Mouse (Mus musculus) hindbrain, embryonic 11.5 days (tissue): Measurements from ENCODE around the gene Olfr498. TPM values are rescaled to one million over a fixed set of nuclear protein-coding genes. Genes with fewer than 3 reads are reported as not detected.

Source experiments
- ATAC-seq: fragments of 200-750 bp; cut with Nextera tagmentation; 2 replicates; pipeline ENCODE4 v1.8.0; 2017; ENCODE audit warnings: mild to moderate bottlenecking, moderate TSS enrichment, moderate library complexity; ENCODE audit not compliant: low FRiP score
- DNase-seq: peaks from one replicate; pipeline ENCODE4 v3.0.0-alpha.2; 2015; ENCODE audit warnings: low spot score
- H3K27ac ChIP-seq: fragments of 300-500 bp; sonication (generic); 2 replicates; pipeline ENCODE4 v1.5.1; 2014; ENCODE audit warnings: mild to moderate bottlenecking, low read depth, low read length
- H3K27me3 ChIP-seq: fragments of 300-500 bp; sonication (generic); 2 replicates; pipeline ENCODE4 v1.6.1; 2014; ENCODE audit warnings: mild to moderate bottlenecking, low read length, moderate library complexity, mixed read lengths; ENCODE audit not compliant: control insufficient read depth, insufficient read depth
- H3K36me3 ChIP-seq: fragments of 300-500 bp; sonication (generic); 2 replicates; pipeline ENCODE4 v1.6.1; 2014; ENCODE audit warnings: mild to moderate bottlenecking, low read length, moderate library complexity, mixed read lengths; ENCODE audit not compliant: control insufficient read depth, insufficient read depth
- H3K4me1 ChIP-seq: fragments of 300-500 bp; sonication (generic); replicated peaks from 2 replicates; pipeline ENCODE4 v1.6.1; 2014; ENCODE audit warnings: low read length, mixed read lengths; ENCODE audit not compliant: control insufficient read depth, insufficient read depth
- H3K4me2 ChIP-seq: fragments of 300-500 bp; sonication (generic); replicated peaks from 2 replicates; pipeline ENCODE4 v1.6.1; 2014; ENCODE audit warnings: mild to moderate bottlenecking, low read depth, low read length
- H3K4me3 ChIP-seq: fragments of 300-500 bp; sonication (generic); 2 replicates; pipeline ENCODE4 v1.5.1; 2014; ENCODE audit warnings: low read depth, low read length
- H3K9ac ChIP-seq: fragments of 300-500 bp; sonication (generic); 2 replicates; pipeline ENCODE4 v1.6.1; 2014; ENCODE audit warnings: low read depth, low read length
- H3K9me3 ChIP-seq: fragments of 300-500 bp; sonication (generic); 2 replicates; pipeline ENCODE4 v1.6.1; 2016; ENCODE audit warnings: low read length; ENCODE audit not compliant: control insufficient read depth
- WGBS: fragments of 180-500 bp; shearing (Covaris S2); extraction: QIAGEN DNeasy Blood & Tissue Kit; methylation state at CpG from one replicate; pipeline ENCODE4 v1.1.7; 2014; 5-methylcytosine and 5-hydroxymethylcytosine counted together
- polyA plus RNA-seq: library from polyadenylated mRNA; unstranded; fragments of >200 nt; fragmentation: Nextera tagmentation; extraction: Ambion mirVana; gene quantifications from 2 replicates; pipeline ENCODE4 v1.2.1, GENCODE M21; 2014

Gene Olfr498
- not detected in 2 replicates for polyA plus RNA-seq

DNA sequence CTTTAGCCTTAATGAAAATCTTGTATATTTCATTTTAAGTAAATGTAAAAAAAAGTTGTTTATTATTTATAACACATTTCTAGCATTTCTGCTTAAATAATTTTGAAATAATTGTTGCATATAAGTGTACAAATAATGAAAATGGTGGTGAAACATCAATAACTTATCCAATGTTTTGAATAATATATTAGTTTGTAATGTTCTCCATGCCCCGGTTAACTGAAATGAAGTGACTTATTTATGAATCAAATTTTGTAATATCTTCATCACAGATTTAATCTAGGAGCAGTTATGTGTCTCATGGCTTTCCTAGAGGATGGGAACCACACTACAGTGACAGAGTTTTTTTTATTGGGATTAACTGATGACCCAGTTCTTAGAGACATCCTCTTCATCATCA lies at the start of gene Olfr498:
TSS of gene Olfr498 (plus strand) at position 301 of the 400 bp plus-strand sequence.
- H3K4me2 ChIP-seq: no peak within 1 kb of the TSS
- 92% methylated on average over 1 of the region's 1 CpGs for WGBS
- no peaks in the 10 kb centered on the region for H3K4me1 ChIP-seq

DNA sequence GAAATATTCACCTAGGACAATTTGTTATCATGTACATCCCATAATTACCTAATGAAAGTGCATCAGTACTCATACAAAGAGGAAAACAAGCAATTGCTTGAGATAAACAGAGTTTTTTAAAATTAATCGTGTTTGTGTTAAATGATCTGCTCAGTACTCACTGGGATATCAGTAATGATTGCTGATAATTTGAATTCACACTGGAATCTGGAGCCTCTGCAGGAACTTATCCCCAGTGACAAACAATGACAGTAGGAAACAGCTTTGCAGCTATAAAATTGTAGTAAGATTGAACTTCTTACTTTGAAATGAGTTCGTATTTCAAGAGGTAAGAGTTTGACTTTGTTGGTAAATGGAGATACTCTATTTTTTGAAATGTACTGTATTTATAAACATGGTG lies 45.0 kb upstream of the Olfr498 start, which contains the start of gene Olfr497:
TSS of gene Olfr497 (plus strand) at position 301 of the 400 bp plus-strand sequence.
- Histone ChIP-seq H3K4me3 (no peak within 1 kb of the TSS), H3K9me3 (no peaks in the 10 kb centered on the region), H3K4me1 (no peaks in the 10 kb centered on the region), H3K9ac (no peak within 1 kb of the TSS), H3K4me2 (no peak within 1 kb of the TSS), H3K27ac (no peak within 1 kb of the TSS), H3K27me3 (no peaks in the 10 kb centered on the region), H3K36me3 (no peaks in the 10 kb centered on the region)
- 79% methylated on average over 2 of the region's 2 CpGs for WGBS
- ATAC-seq: no peak
- DNase-seq: no peak

More for the DNA sequence above, at the start of gene Olfr498:
- H3K27ac ChIP-seq: no peak within 1 kb of the TSS
- no peaks in the 10 kb centered on the region for H3K27me3 ChIP-seq
- no peaks in the 10 kb centered on the region for H3K36me3 ChIP-seq
- no peaks in the 10 kb centered on the region for H3K9me3 ChIP-seq
- H3K4me3 ChIP-seq: no peak within 1 kb of the TSS
- H3K9ac ChIP-seq: no peak within 1 kb of the TSS
- ATAC-seq: no peak
- no peak for DNase-seq

Other genes starting within 250 kb of the Olfr498 start
- gene Olfr488, start 207.0 kb upstream of the Olfr498 start, polyA plus RNA-seq: not detected in 2 replicates
- not detected in 2 replicates for gene Olfr490, start 176.4 kb upstream of the Olfr498 start, polyA plus RNA-seq
- gene Olfr491, start 151.9 kb upstream of the Olfr498 start, polyA plus RNA-seq: not detected in 2 replicates
- not detected in 2 replicates for gene Olfr492, start 141.7 kb upstream of the Olfr498 start, polyA plus RNA-seq
- not detected in 2 replicates for gene Olfr493, start 118.3 kb upstream of the Olfr498 start, polyA plus RNA-seq
- gene Olfr494, start 100.0 kb upstream of the Olfr498 start, polyA plus RNA-seq: not detected in 2 replicates
- gene Olfr495, start 72.2 kb upstream of the Olfr498 start, polyA plus RNA-seq: not detected in 2 replicates
- gene Olfr497, start 44.9 kb upstream of the Olfr498 start, polyA plus RNA-seq: not detected in 2 replicates
- not detected in 2 replicates for gene Olfr502, start 59.7 kb downstream of the Olfr498 start, polyA plus RNA-seq
- not detected in 2 replicates for gene Olfr503, start 79.2 kb downstream of the Olfr498 start, polyA plus RNA-seq
- gene Olfr504, start 100.5 kb downstream of the Olfr498 start, polyA plus RNA-seq: not detected in 2 replicates
- not detected in 2 replicates for gene Olfr506, start 145.5 kb downstream of the Olfr498 start, polyA plus RNA-seq
- gene Olfr507, start 156.5 kb downstream of the Olfr498 start, polyA plus RNA-seq: not detected in 2 replicates
- not detected in 2 replicates for gene Olfr508, start 164.7 kb downstream of the Olfr498 start, polyA plus RNA-seq
- gene Olfr509, start 186.6 kb downstream of the Olfr498 start, polyA plus RNA-seq: not detected in 2 replicates
- gene Olfr510, start 201.1 kb downstream of the Olfr498 start, polyA plus RNA-seq: not detected in 2 replicates
- not detected in 2 replicates for gene Olfr512, start 248.0 kb downstream of the Olfr498 start, polyA plus RNA-seq